Mouse (Mus musculus): ENCODE measurements at regions not wholly inside any gene's neighbourhood (a gene's known extent, or its start where the extent isn't known, plus 50 kb on each side); places are given as distances from the start of the nearest gene placed in this dataset.

GRCm38 (mm10) chr2:28141975-28142374, 50.8 kb upstream of the Olfm1 start:
- DNase-seq: no peak

- no peak for DNase-seq
Measured at GRCm38 (mm10) chr2:28141556-28141955, 51.2 kb upstream of the Olfm1 start.

- DNase-seq: peak; percentile 18
Measured at GRCm38 (mm10) chr2:28138583-28138982, 53.9 kb upstream of the Fcnb start.

GRCm38 (mm10) chr2:28134605-28135004, 49.9 kb upstream of the Fcnb start:
- DNase-seq: no peak

All from kidney, adult 18-20 months (tissue).